Mouse (Mus musculus) heart, embryonic 12.5 days (tissue): ENCODE measurements around the gene Map2k3. TPM values are rescaled to one million over a fixed set of nuclear protein-coding genes. Genes with fewer than 3 reads are reported as not detected.
A peak's percentile ranks its signal among the peaks of the same experiment; 100 is the strongest.

ENCODE experiments used
- ATAC-seq: fragments of 200-750 bp; cut with Nextera tagmentation; 2 replicates; pipeline ENCODE4 v1.8.0; 2017; ENCODE audit warnings: moderate TSS enrichment, moderate library complexity; ENCODE audit not compliant: insufficient number of reproducible peaks, low FRiP score
- H3K27ac ChIP-seq: fragments of 300-500 bp; sonication (generic); 2 replicates; pipeline ENCODE4 v1.5.1; 2016; ENCODE audit warnings: mild to moderate bottlenecking, moderate library complexity; ENCODE audit not compliant: poor library complexity, severe bottlenecking
- H3K27me3 ChIP-seq: fragments of 300-500 bp; sonication (generic); replicated peaks from 2 replicates; pipeline ENCODE4 v1.6.1; 2016; ENCODE audit warnings: mild to moderate bottlenecking, moderate library complexity
- H3K36me3 ChIP-seq: fragments of 300-500 bp; sonication (generic); 2 replicates; pipeline ENCODE4 v1.6.1; 2016; ENCODE audit warnings: mild to moderate bottlenecking, moderate library complexity
- H3K4me1 ChIP-seq: fragments of 300-500 bp; sonication (generic); replicated peaks from 2 replicates; pipeline ENCODE4 v1.6.1; 2016; ENCODE audit warnings: mild to moderate bottlenecking
- H3K4me2 ChIP-seq: fragments of 300-500 bp; sonication (generic); 2 replicates; pipeline ENCODE4 v1.6.1; 2016; ENCODE audit warnings: mild to moderate bottlenecking, moderate library complexity
- H3K4me3 ChIP-seq: fragments of 300-500 bp; sonication (generic); 2 replicates; pipeline ENCODE4 v1.5.1; 2016; ENCODE audit warnings: mild to moderate bottlenecking
- H3K9ac ChIP-seq: fragments of 300-500 bp; sonication (generic); 2 replicates; pipeline ENCODE4 v1.6.1; 2016; ENCODE audit warnings: mild to moderate bottlenecking, moderate library complexity
- H3K9me3 ChIP-seq: fragments of 300-500 bp; sonication (generic); replicated peaks from 2 replicates; pipeline ENCODE4 v1.6.1; 2016; ENCODE audit warnings: mild to moderate bottlenecking, moderate library complexity
- WGBS: fragments of 180-500 bp; shearing (Covaris S2); methylation state at CpG from one replicate; pipeline ENCODE4 v1.1.7; 2016; 5-methylcytosine and 5-hydroxymethylcytosine counted together
- polyA plus RNA-seq: library from polyadenylated mRNA; unstranded; fragments of >200 nt; fragmentation: Nextera tagmentation; extraction: Ambion mirVana; gene quantifications from 2 replicates; pipeline ENCODE4 v1.2.1, GENCODE M21; 2016

The Map2k3 gene
- polyA plus RNA-seq, 1 experiment from 2014 or later, result 78.5 TPM

GRCm38 (mm10) chr11:60924981-60925380 lies 6.9 kb upstream of the Map2k3 start:
- no peak for ATAC-seq
- Histone ChIP-seq H3K36me3 (peaks cover 11% of the 10 kb centered on the region; the same call in 1 of the 2 replicates), H3K4me3 (no peak overlapping the region), H3K9me3 (no peaks in the 10 kb centered on the region), H3K4me2 (no peak overlapping the region), H3K27ac (no peak overlapping the region), H3K9ac (no peak overlapping the region), H3K4me1 (peaks cover 12% of the 10 kb centered on the region), H3K27me3 (no peaks in the 10 kb centered on the region)
- WGBS, result 82% methylated on average over 1 of the region's 1 CpGs

GRCm38 (mm10) chr11:60927264-60927663 lies 4.6 kb upstream of the Map2k3 start:
- H3K27ac ChIP-seq, result no peak overlapping the region
- H3K4me3 ChIP-seq, result peak overlapping the region; percentile 18

GRCm38 (mm10) chr11:60930724-60931281 lies 1.0 kb upstream of the Map2k3 start:
- Histone ChIP-seq H3K4me1 (peaks cover 50% of the 10 kb centered on the region), H3K27me3 (no peaks in the 10 kb centered on the region), H3K36me3 (no peaks in the 10 kb centered on the region), H3K4me3 (peak overlapping the region; percentile 90), H3K9me3 (no peaks in the 10 kb centered on the region), H3K4me2 (peak overlapping the region; percentile 95), H3K9ac (peak overlapping the region; percentile 75), H3K27ac (no peak overlapping the region)
- 19% methylated on average over 7 of the region's 7 CpGs for WGBS
- ATAC-seq, result no peak

More at GRCm38 (mm10) chr11:60927264-60927663, 4.6 kb upstream of the Map2k3 start:
- no peaks in the 10 kb centered on the region for H3K36me3 ChIP-seq
- WGBS, result 1% methylated on average over 9 of the region's 9 CpGs
- ATAC-seq, result peak; percentile 64
- no peaks in the 10 kb centered on the region for H3K9me3 ChIP-seq
- H3K27me3 ChIP-seq, result no peaks in the 10 kb centered on the region
- H3K9ac ChIP-seq, result no peak overlapping the region
- H3K4me2 ChIP-seq, result peak overlapping the region; percentile 60
- H3K4me1 ChIP-seq, result peaks cover 22% of the 10 kb centered on the region

DNA sequence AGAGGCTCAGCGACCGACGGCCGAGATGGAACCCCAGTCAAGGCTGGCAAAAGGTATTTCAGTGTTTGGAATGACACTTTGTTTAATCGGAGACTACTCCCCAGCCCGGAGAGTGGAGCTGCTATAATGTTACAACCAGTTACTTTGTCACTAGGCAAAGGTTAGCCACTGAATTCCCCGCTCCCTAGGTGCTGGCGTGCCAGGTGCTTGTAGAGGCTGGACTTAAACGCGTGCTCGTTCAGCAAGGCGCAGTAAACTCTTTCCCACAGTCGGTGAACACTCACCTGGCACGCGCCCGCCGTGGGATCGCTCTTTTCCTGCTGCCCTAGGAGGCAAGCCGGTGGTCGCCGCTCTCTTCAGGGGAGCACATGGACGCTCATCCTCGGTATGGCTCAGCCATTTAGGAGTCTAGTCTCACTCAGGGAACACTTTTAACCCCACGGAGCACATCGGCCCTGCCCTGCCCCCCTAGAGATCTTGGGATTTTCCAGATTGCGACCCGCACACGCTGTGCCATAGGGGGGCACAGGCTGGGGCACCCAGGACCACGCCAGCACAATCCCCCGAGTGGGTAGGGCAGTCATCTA lies 458 bp upstream of the Map2k3 start:
- Histone ChIP-seq H3K4me2 (peak overlapping the region; percentile 95), H3K9me3 (no peaks in the 10 kb centered on the region), H3K27me3 (no peaks in the 10 kb centered on the region), H3K9ac (peak overlapping the region; percentile 75), H3K4me1 (peaks cover 55% of the 10 kb centered on the region), H3K27ac (no peak overlapping the region; the same call in 1 of the 2 replicates), H3K36me3 (no peaks in the 10 kb centered on the region), H3K4me3 (peak overlapping the region; percentile 90)
- ATAC-seq, result peak; percentile 10
- WGBS, result 1% methylated on average over 30 of the region's 30 CpGs

DNA sequence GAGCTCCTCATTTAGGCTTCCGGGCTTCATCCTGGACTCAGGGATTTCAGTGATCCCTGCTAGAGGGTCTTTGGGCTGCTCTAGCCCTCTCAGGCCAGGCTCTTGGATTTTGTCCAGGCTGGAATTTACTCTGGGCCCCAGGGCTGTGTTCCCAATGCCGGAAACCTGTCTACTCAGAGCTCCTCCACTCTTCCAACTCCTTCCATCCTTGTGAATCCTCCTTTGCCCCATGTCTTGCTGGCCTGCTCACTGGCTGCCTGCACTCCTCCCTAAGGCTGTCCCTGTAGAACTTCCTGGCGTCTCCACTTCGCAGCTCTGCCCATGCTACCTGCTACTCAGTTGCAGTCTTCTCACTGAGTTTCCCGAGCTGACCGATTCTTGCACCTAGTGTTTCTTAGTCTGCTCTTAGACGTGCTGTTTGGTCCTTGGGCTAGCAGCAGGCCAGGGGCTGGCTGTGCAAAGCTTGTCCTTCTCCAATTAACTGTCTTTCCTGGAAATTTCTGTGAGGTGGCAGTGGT lies 729 bp downstream of the Map2k3 start:
- Histone ChIP-seq H3K4me1 (peaks cover 61% of the 10 kb centered on the region), H3K4me2 (peak overlapping the region; percentile 88), H3K4me3 (peak overlapping the region; percentile 90), H3K36me3 (no peaks in the 10 kb centered on the region), H3K9me3 (no peaks in the 10 kb centered on the region), H3K9ac (peak overlapping the region; percentile 92), H3K27ac (peak overlapping the region; percentile 83), H3K27me3 (no peaks in the 10 kb centered on the region)
- ATAC-seq, result no peak
- WGBS, result 3% methylated on average over 7 of the region's 7 CpGs

DNA sequence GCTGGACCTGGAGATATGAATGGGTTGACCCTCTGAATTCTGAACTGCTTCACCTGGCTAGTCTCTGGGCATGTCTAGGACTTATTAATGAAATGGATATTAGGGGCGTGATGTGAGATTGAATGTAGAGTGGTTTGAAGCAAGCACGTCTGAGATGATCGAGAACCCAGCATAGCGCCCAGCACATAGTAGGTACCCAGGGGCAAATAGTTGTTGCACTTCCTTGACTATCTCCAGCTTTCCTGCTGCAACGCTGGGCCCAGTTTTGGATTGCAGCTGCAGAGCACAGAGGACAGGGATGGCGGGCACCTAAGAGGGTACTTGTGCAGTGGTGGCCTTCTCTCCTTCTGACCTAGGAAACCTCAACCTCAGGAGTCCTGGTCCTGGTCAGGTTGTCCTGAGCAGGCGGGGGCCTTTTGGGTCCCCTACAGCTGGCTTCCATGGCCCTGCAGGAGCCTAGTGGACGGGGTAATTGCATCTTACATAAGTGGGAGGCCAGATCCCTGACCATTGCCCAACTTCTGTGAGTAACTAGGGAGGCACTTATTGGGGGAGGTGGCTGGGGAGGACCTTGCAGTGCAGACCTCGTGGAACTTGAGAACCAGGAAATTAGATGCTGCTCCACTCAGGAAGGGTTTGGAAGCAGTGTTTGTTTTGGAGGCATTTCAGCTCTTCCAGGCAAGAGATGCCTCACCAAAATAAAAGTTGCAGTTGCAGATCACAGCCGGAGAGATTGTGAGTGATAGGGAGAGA lies 1.5 kb downstream of the Map2k3 start:
- ATAC-seq, result no peak
- H3K27ac ChIP-seq, result peak overlapping the region; percentile 49; the same call in 1 of the 2 replicates
- H3K4me3 ChIP-seq, result peak overlapping the region; percentile 90
- peaks cover 65% of the 10 kb centered on the region for H3K4me1 ChIP-seq
- H3K9me3 ChIP-seq, result no peaks in the 10 kb centered on the region
- H3K4me2 ChIP-seq, result peak overlapping the region; percentile 88
- H3K27me3 ChIP-seq, result no peaks in the 10 kb centered on the region
- H3K36me3 ChIP-seq, result no peaks in the 10 kb centered on the region
- WGBS, result 72% methylated on average over 10 of the region's 10 CpGs
- H3K9ac ChIP-seq, result peak overlapping the region; percentile 92

- H3K27ac ChIP-seq, result peak overlapping the region; percentile 76
- H3K9me3 ChIP-seq, result no peaks in the 10 kb centered on the region
- H3K4me1 ChIP-seq, result peaks cover 79% of the 10 kb centered on the region
- no peak for ATAC-seq
- H3K9ac ChIP-seq, result peak overlapping the region; percentile 21; the same call in 1 of the 2 replicates
- no peaks in the 10 kb centered on the region for H3K36me3 ChIP-seq
- peak overlapping the region; percentile 12; the same call in 1 of the 2 replicates for H3K4me3 ChIP-seq
- H3K27me3 ChIP-seq, result no peaks in the 10 kb centered on the region
- WGBS, result 61% methylated on average over 2 of the region's 2 CpGs
- peak overlapping the region; percentile 51 for H3K4me2 ChIP-seq
Observed at GRCm38 (mm10) chr11:60934795-60935194, 3.0 kb downstream of the Map2k3 start.

DNA sequence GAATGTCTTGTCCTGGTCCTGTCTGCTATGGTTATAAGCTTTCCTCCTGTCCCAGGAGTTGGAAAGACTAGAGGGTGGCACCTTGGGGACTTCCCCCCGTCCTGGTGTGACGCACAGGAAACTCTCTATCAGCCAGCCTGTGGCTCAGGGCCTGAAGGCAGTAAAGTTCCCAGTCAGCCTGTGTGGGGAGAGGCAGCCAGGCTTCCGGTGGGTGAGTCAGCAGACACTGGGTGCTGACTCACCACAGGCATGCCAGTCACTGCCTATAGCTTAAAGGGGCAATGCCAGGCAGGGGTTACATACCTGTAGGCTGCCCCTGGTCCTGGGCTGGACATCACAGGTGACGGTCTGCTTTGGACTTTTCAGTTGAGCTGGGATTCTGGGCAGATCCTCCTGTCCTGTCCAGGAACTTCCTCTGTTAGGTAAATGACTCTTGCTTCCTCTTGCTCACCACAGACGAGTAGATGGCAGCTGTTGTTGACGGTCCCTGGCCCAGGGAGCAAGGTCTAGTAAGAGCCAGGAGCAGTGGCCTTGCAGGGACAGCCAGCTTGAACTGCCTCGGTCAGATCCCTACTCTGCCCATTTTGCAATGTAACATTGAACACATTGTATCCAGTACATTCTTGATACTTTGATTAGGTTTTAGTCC lies 3.6 kb downstream of the Map2k3 start:
- no peaks in the 10 kb centered on the region for H3K27me3 ChIP-seq
- H3K4me2 ChIP-seq, result peak overlapping the region; percentile 51
- peak overlapping the region; percentile 78 for H3K27ac ChIP-seq
- peak overlapping the region; percentile 12; the same call in 1 of the 2 replicates for H3K4me3 ChIP-seq
- H3K9ac ChIP-seq, result peak overlapping the region; percentile 21; the same call in 1 of the 2 replicates
- no peaks in the 10 kb centered on the region for H3K9me3 ChIP-seq
- ATAC-seq, result peak; percentile 87
- H3K36me3 ChIP-seq, result no peaks in the 10 kb centered on the region
- H3K4me1 ChIP-seq, result peaks cover 82% of the 10 kb centered on the region
- WGBS, result 49% methylated on average over 7 of the region's 7 CpGs

DNA sequence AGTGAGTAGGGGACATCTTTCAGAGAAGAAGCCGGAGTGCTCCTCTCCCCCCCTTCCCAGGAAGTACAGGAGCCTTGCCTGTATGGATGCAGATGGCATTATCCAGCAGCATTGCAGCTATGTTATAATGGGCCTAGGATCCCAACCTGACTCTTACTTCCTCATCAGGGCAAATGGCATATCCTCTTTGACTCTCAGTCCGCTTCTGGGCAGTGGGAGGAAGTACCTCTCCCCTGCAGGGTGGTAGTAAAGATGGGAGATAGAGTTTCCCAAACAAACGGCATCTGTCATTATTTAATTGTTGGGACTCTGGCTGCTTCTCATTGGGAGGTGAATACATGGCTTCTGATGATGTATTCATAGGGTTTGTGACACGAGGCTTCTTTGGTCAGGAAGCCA lies 4.1 kb downstream of the Map2k3 start:
- Histone ChIP-seq H3K4me1 (peaks cover 82% of the 10 kb centered on the region), H3K4me2 (peak overlapping the region; percentile 51)

GRCm38 (mm10) chr11:60937611-60938010 lies 5.8 kb downstream of the Map2k3 start:
- Histone ChIP-seq H3K27ac (no peak overlapping the region), H3K4me3 (no peak overlapping the region), H3K27me3 (no peaks in the 10 kb centered on the region), H3K36me3 (peaks cover 7% of the 10 kb centered on the region), H3K4me1 (peaks cover 96% of the 10 kb centered on the region), H3K4me2 (no peak overlapping the region), H3K9ac (no peak overlapping the region), H3K9me3 (no peaks in the 10 kb centered on the region)
- WGBS, result 81% methylated on average over 3 of the region's 3 CpGs
- ATAC-seq, result no peak

More for the DNA sequence above, 4.1 kb downstream of the Map2k3 start:
- H3K9me3 ChIP-seq, result no peaks in the 10 kb centered on the region
- H3K9ac ChIP-seq, result no peak overlapping the region
- no peaks in the 10 kb centered on the region for H3K27me3 ChIP-seq
- no peak for ATAC-seq
- H3K36me3 ChIP-seq, result no peaks in the 10 kb centered on the region
- H3K4me3 ChIP-seq, result peak overlapping the region; percentile 7; the same call in 1 of the 2 replicates
- 67% methylated on average over 4 of the region's 4 CpGs for WGBS
- peak overlapping the region; percentile 78 for H3K27ac ChIP-seq
